In the genomic region with DNA sequence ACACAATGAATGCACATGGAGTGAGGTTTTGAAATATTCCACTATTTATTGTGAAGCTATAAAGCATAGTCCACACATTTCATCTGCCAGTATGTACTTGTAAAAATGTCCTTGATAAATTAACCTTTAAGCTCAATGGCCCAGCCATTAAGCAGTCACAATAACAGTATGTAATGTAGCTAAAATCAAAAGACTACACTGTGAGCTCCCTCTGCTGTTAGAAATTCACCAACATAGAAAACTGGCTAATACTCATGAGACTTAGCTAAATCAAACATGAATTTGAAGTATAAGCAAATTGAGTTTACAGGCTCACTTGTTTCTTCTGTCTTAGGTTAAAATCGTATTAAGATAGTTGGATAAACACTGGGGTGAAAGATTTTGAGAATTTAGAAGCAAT, we compare ENCODE assay signal across 11 mouse cellular contexts.
DNase-seq lines count a peak whose midpoint lies in the region; ATAC-seq lines count a peak whose summit lies in the region.
"Had no signal": no experiment of that assay in that cellular context is flagged by ENCODE, and none has a peak within 500 bp of the region (broad histone marks: within the 10 kb centered on the region; RNA-seq: fewer than 3 reads in every experiment).

No protein-coding gene starts in this region.

- H3K4me2 ChIP-seq in forebrain, embryonic 13.5 days, result no peak overlapping the region
- no peak overlapping the region for H3K4me2 ChIP-seq in forebrain, embryonic 12.5 days
- H3K4me2 ChIP-seq in embryonic facial prominence, embryonic 14.5 days (ENCODE audit: low read depth, low read length), result no peak overlapping the region
- H3K4me2 ChIP-seq: midbrain, embryonic 11.5 days had no signal

- no peaks in the 10 kb centered on the region for H3K9me3 ChIP-seq in forebrain, embryonic 13.5 days (replicated peaks)
- H3K9me3 ChIP-seq in forebrain, embryonic 12.5 days, result no peaks in the 10 kb centered on the region
- no peaks in the 10 kb centered on the region for H3K9me3 ChIP-seq in embryonic facial prominence, embryonic 14.5 days (ENCODE audit: control insufficient read depth, low read length)

- WGBS in forebrain, embryonic 13.5 days, result 76% methylated on average over 1 of the region's 1 CpGs
- WGBS in forebrain, embryonic 12.5 days, result 74% methylated on average over 1 of the region's 1 CpGs
- 42% methylated on average over 1 of the region's 1 CpGs for WGBS in embryonic facial prominence, embryonic 14.5 days

- peak; percentile 27 for DNase-seq in layer of hippocampus, adult 11-12 months (ENCODE audit: low spot score)
- DNase-seq in layer of hippocampus, postnatal 36 days, result no peak
- peak; percentile 14 for DNase-seq in 416B (ENCODE audit: low read depth)
- peak; percentile 14 for DNase-seq in embryonic facial prominence, embryonic 14.5 days (ENCODE audit: low spot score)
- DNase-seq in gastrocnemius, postnatal 4 days (ENCODE audit: low spot score in 2 of 2), result no peak
- DNase-seq in right cerebral cortex, postnatal 14 days, result no peak
- DNase-seq: gastrocnemius, postnatal 25 days had no signal

- ATAC-seq in forebrain, embryonic 13.5 days, result peak; percentile 73
- no peak for ATAC-seq in forebrain, embryonic 12.5 days (ENCODE audit: low FRiP score)
- ATAC-seq in embryonic facial prominence, embryonic 14.5 days (ENCODE audit: low read depth), result no peak
- ATAC-seq: CD4-positive, CD25-positive, alpha-beta regulatory T cell, adult 4 months had no signal

- no peaks in the 10 kb centered on the region for H3K4me1 ChIP-seq in forebrain, embryonic 13.5 days
- H3K4me1 ChIP-seq in forebrain, embryonic 12.5 days, result no peaks in the 10 kb centered on the region
- H3K4me1 ChIP-seq in embryonic facial prominence, embryonic 14.5 days (ENCODE audit: control insufficient read depth, insufficient read depth, low read length), result no peaks in the 10 kb centered on the region

- no peaks in the 10 kb centered on the region for H3K27me3 ChIP-seq in forebrain, embryonic 13.5 days
- no peaks in the 10 kb centered on the region for H3K27me3 ChIP-seq in forebrain, embryonic 12.5 days
- H3K27me3 ChIP-seq in embryonic facial prominence, embryonic 14.5 days (replicated peaks; ENCODE audit: control insufficient read depth, insufficient read depth, low read length), result no peaks in the 10 kb centered on the region

- no peak overlapping the region for H3K27ac ChIP-seq in forebrain, embryonic 13.5 days
- no peak overlapping the region for H3K27ac ChIP-seq in forebrain, embryonic 12.5 days
- H3K27ac ChIP-seq in embryonic facial prominence, embryonic 14.5 days (replicated peaks; ENCODE audit: low read depth, low read length), result no peak overlapping the region

- H3K9ac ChIP-seq in forebrain, embryonic 13.5 days, result no peak overlapping the region
- H3K9ac ChIP-seq in forebrain, embryonic 12.5 days, result no peak overlapping the region
- no peak overlapping the region for H3K9ac ChIP-seq in embryonic facial prominence, embryonic 14.5 days (ENCODE audit: low read depth, low read length)

- H3K4me3 ChIP-seq in forebrain, embryonic 13.5 days, result no peak overlapping the region
- H3K4me3 ChIP-seq in forebrain, embryonic 12.5 days (replicated peaks), result no peak overlapping the region
- H3K4me3 ChIP-seq in embryonic facial prominence, embryonic 14.5 days (ENCODE audit: low read depth, low read length), result no peak overlapping the region

- H3K36me3 ChIP-seq in forebrain, embryonic 13.5 days (ENCODE audit: poor library complexity, severe bottlenecking), result no peaks in the 10 kb centered on the region
- H3K36me3 ChIP-seq in forebrain, embryonic 12.5 days (replicated peaks), result no peaks in the 10 kb centered on the region
- no peaks in the 10 kb centered on the region for H3K36me3 ChIP-seq in embryonic facial prominence, embryonic 14.5 days (ENCODE audit: control insufficient read depth, insufficient read depth, low read length)

Comparison
In these comparisons a context has a peak if more than half of its experiments do, and no peak if none do; other contexts are left out.
1. DNase-seq: peak in layer of hippocampus, adult 11-12 months (single experiment), 416B (single experiment) and embryonic facial prominence, embryonic 14.5 days (single experiment); none in layer of hippocampus, postnatal 36 days (0 of 2), gastrocnemius, postnatal 4 days (0 of 2) and right cerebral cortex, postnatal 14 days (single experiment).